Mouse (Mus musculus) limb, embryonic 14.5 days (tissue): ENCODE measurements at regions not wholly inside any gene's neighbourhood (a gene's known extent, or its start where the extent isn't known, plus 50 kb on each side); places are given as distances from the start of the nearest gene placed in this dataset.

Experiments used
- ATAC-seq: fragments of 200-750 bp; cut with Nextera tagmentation; 2 replicates; pipeline ENCODE4 v1.8.0; 2017; ENCODE audit warnings: low read depth, moderate number of reproducible peaks, moderate TSS enrichment; ENCODE audit not compliant: low FRiP score
- DNase-seq: peaks from one replicate; pipeline ENCODE4 v3.0.0-alpha.2; 2015; ENCODE audit warnings: low spot score
- H3K27ac ChIP-seq: fragments of 300-500 bp; sonication (generic); replicated peaks from 2 replicates; pipeline ENCODE4 v1.5.1; 2014; ENCODE audit warnings: low read depth, mild to moderate bottlenecking, low read length, moderate library complexity, mixed read lengths
- H3K27me3 ChIP-seq: fragments of 300-500 bp; sonication (generic); 2 replicates; pipeline ENCODE4 v1.6.1; 2014; ENCODE audit warnings: low read length, mixed read lengths; ENCODE audit not compliant: control insufficient read depth, insufficient read depth
- H3K36me3 ChIP-seq: fragments of 300-500 bp; sonication (generic); 2 replicates; pipeline ENCODE4 v1.6.1; 2014; ENCODE audit warnings: mild to moderate bottlenecking, low read length, moderate library complexity, mixed read lengths; ENCODE audit not compliant: control insufficient read depth, insufficient read depth
- H3K4me1 ChIP-seq: fragments of 300-500 bp; sonication (generic); 2 replicates; pipeline ENCODE4 v1.6.1; 2014; ENCODE audit warnings: antibody characterized with exemption, low read length, mixed read lengths; ENCODE audit not compliant: control insufficient read depth, insufficient read depth
- H3K4me2 ChIP-seq: fragments of 300-500 bp; sonication (generic); replicated peaks from 2 replicates; pipeline ENCODE4 v1.6.1; 2014; ENCODE audit warnings: low read depth, mild to moderate bottlenecking, low read length, moderate library complexity; ENCODE audit not compliant: severe bottlenecking
- H3K4me3 ChIP-seq: fragments of 300-500 bp; sonication (generic); replicated peaks from 2 replicates; pipeline ENCODE4 v1.5.1; 2014; ENCODE audit warnings: low read length
- H3K9ac ChIP-seq: fragments of 300-500 bp; sonication (generic); 2 replicates; pipeline ENCODE4 v1.6.1; 2014; ENCODE audit warnings: mild to moderate bottlenecking, low read depth, low read length, moderate library complexity; ENCODE audit not compliant: severe bottlenecking
- H3K9me3 ChIP-seq: fragments of 300-500 bp; sonication (generic); 2 replicates; pipeline ENCODE4 v1.6.1; 2016; ENCODE audit warnings: low read length; ENCODE audit not compliant: control insufficient read depth
- POLR2A ChIP-seq: fragments of 200-500 bp; IDR thresholded peaks from 2 replicates; pipeline ENCODE4 v1.8.0; 2012; ENCODE audit warnings: inconsistent platforms, mild to moderate bottlenecking, moderate library complexity, borderline replicate concordance; ENCODE audit not compliant: insufficient read depth, insufficient read length; ENCODE audit errors: extremely low read depth
- WGBS: fragments of 180-500 bp; shearing (Covaris S2); extraction: QIAGEN DNeasy Blood & Tissue Kit; methylation state at CpG from one replicate; pipeline ENCODE4 v1.1.7; 2014; 5-methylcytosine and 5-hydroxymethylcytosine counted together

DNA sequence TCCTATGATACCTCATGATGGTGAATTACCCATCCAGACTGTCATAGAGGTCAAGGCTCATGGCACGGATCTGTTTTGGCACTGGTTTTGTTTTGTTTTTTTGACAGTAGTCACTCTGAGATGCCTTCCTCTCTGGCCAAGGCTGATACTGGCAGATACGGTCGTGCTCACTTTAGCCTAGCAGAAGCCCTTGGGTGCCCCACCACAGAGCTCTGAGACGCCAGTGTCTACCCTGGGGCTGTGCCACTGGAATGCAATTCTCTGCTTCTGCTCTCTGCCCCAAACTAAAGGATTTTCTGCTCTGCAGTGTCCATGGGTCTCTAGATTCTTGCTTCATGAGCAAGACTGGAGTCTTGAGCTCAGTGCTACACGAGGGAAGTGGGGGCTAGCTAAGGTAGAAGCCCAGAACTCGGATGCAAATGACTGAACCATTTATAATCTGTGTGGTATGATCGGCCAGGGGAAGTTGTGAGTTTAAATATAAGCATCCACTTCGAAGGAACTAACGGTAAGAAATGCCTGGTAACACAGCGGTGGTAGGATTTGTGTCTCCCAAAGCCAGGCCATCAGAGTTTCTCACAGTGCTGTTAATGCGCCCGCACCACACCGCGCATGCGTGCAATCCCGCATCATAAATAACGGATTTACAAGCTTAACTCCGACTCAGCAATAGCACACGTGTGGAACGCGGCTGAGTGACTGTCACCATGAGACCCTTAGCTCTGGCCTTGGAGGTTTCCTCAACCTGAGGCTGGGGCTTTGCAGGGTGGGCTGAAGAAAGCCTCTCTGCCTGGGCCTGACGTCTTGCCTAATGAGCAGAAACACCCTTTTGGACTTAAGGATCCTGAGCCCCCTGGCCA is 177.6 kb downstream of the Bcl11a start:
- Histone ChIP-seq H3K4me2 (peak overlapping the region; percentile 18; the same call in 1 of the 2 replicates), H3K36me3 (no peaks in the 10 kb centered on the region), H3K4me3 (no peak overlapping the region), H3K4me1 (peaks cover 4% of the 10 kb centered on the region; the same call in 1 of the 2 replicates), H3K27me3 (no peaks in the 10 kb centered on the region), H3K27ac (no peak overlapping the region), H3K9ac (no peak overlapping the region), H3K9me3 (no peaks in the 10 kb centered on the region)
- no peak for DNase-seq
- TF ChIP-seq POLR2A, result no peak
- 63% methylated on average over 22 of the region's 22 CpGs for WGBS
- ATAC-seq, result peak; percentile 19; the same call in 1 of the 2 replicates

DNA sequence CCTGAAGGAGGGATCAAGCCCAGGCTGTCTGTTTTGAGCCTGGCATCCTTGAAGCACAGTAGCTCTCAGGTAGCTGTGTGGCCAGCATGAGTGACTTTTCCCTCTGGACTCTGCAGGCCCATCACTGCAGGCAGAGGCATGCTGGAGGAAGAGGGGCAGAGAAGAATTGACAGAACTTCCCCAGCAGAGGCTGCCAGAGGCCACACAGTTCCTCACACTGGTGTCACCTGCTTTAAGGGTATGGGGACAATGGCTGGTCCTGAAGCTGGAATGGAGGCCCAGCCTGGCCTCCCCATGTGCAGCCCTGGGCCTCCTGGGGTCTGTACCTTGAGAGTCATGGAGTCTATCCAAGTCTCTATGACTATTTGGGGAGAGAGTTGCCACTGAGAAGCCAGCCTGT is 179.9 kb downstream of the Bcl11a start:
- Histone ChIP-seq H3K4me2 (no peak overlapping the region), H3K9me3 (no peaks in the 10 kb centered on the region), H3K27ac (no peak overlapping the region), H3K4me1 (peaks cover 4% of the 10 kb centered on the region; the same call in 1 of the 2 replicates), H3K27me3 (no peaks in the 10 kb centered on the region), H3K9ac (no peak overlapping the region), H3K4me3 (no peak overlapping the region), H3K36me3 (no peaks in the 10 kb centered on the region)
- ATAC-seq (no peak), DNase-seq (no peak)
- TF ChIP-seq POLR2A, result no peak

- no peak for TF ChIP-seq POLR2A
- Histone ChIP-seq H3K4me3 (no peak overlapping the region), H3K4me2 (no peak overlapping the region), H3K4me1 (peaks cover 4% of the 10 kb centered on the region; the same call in 1 of the 2 replicates), H3K9ac (no peak overlapping the region), H3K36me3 (no peaks in the 10 kb centered on the region), H3K27me3 (no peaks in the 10 kb centered on the region), H3K9me3 (no peaks in the 10 kb centered on the region), H3K27ac (no peak overlapping the region)
- ATAC-seq (no peak), DNase-seq (no peak)
- WGBS, result 80% methylated on average over 6 of the region's 6 CpGs
These were observed 180.5 kb downstream of the Bcl11a start for GRCm38 (mm10) chr11:24258340-24258739.

- TF ChIP-seq POLR2A, result no peak
- H3K27ac ChIP-seq, result no peak overlapping the region
- 63% methylated on average over 2 of the region's 2 CpGs for WGBS
These were observed 181.8 kb downstream of the Bcl11a start for GRCm38 (mm10) chr11:24259668-24260067.

DNA sequence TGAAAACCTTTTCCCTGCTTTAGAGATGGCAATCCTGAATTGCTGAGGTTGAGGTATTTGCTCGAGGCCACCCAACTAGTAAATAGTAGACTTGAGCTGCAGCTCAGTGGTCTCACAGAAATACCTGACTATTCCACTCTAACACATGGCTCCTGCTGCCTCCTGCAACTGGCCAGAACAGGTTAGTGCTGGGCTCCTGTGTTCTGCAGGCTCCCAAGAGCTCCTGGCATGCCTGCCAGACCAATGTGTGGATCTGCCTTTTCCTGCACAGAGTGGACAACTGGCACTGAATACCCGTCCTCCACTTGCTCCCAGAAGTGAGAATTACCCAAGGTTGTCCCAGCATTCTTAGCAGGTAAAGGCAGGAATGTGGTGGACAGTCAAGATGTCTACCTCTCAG is 191.2 kb downstream of the Bcl11a start:
- no peak for DNase-seq
- no peak overlapping the region for H3K27ac ChIP-seq
- H3K4me2 ChIP-seq, result no peak overlapping the region
- no peaks in the 10 kb centered on the region for H3K36me3 ChIP-seq
- no peak overlapping the region for H3K4me3 ChIP-seq
- no peaks in the 10 kb centered on the region for H3K27me3 ChIP-seq
- ATAC-seq, result no peak
- H3K9me3 ChIP-seq, result no peaks in the 10 kb centered on the region
- H3K4me1 ChIP-seq, result 0 out of 2 replicates have a peak, but pooled peaks cover 3% of the 10 kb centered on the region
- no peak for TF ChIP-seq POLR2A
- H3K9ac ChIP-seq, result no peak overlapping the region
- WGBS, result 48% methylated on average over 2 of the region's 2 CpGs

More at GRCm38 (mm10) chr11:24259668-24260067, 181.8 kb downstream of the Bcl11a start:
- ATAC-seq, result no peak
- Histone ChIP-seq H3K36me3 (no peaks in the 10 kb centered on the region), H3K4me1 (peaks cover 4% of the 10 kb centered on the region; the same call in 1 of the 2 replicates), H3K4me2 (no peak overlapping the region), H3K4me3 (no peak overlapping the region), H3K9me3 (no peaks in the 10 kb centered on the region), H3K9ac (no peak overlapping the region), H3K27me3 (no peaks in the 10 kb centered on the region)
- no peak for DNase-seq
